Mouse (Mus musculus) gastrocnemius, adult 18-20 months (tissue): ENCODE data around the gene Kcna10. TPM values are rescaled to one million over a fixed set of nuclear protein-coding genes. Genes with fewer than 3 reads are reported as not detected.

ENCODE experiments used
- DNase-seq: peaks from one replicate; pipeline ENCODE4 v3.0.0; 2021; ENCODE audit warnings: low spot score
- total RNA-seq, 2 experiments: library from RNA; stranded (reverse); gene quantifications; 2 replicates each; pipeline ENCODE4 v1.2.3; 2021

The Kcna10 gene
- total RNA-seq, 2 experiments from 2014 or later: not detected

DNA sequence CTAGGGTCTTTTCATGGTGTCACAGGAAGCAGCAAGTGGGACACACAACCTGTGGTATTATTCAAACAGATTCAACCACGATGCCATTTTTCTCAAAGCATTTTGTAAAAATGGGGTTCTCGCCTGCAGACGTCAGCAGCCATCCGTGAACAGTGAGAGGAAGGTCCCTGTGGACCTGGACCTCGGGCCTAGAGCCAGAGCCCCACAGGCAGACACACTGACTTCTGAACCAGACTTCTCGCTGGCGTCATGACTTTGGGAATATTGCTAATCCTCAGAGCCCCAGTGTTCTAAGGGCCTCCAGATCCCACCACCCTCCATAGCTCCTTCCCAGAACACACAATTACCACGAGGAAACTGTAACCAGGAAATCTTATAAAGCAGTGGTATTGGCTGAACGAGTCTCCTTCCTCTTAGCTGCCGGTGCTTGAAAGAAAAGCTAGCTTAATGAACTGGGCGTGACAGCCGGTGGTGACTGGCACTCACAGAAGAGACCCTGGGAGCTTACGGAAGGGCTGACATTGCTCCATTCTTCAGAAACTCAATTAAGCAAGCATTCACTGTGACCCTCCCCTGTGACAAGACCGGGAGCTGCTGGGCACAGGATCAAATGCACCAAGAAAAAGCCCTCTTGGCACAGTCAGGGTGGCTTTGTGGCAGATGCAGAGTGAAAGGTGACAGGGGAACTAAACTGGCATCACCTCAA lies 58.7 kb downstream of the Kcna10 start:
- no peak for DNase-seq

Other genes with a start within 250 kb of the Kcna10 start
- gene Kcna3, start 146.9 kb upstream of the Kcna10 start, total RNA-seq: under 1 TPM in 1 of 2 experiments, not detected in 1; 0.12 TPM
- 1 to 10 TPM; 1.6 to 1.7 TPM for gene Kcna2, start 81.9 kb upstream of the Kcna10 start, total RNA-seq
- not detected for gene Cym, start 38.7 kb downstream of the Kcna10 start, total RNA-seq
- gene A630076J17Rik, start 47.6 kb downstream of the Kcna10 start, total RNA-seq: not detected
- gene Prok1, start 56.7 kb downstream of the Kcna10 start, total RNA-seq: not detected
- 10 to 100 TPM; 57.2 to 58.1 TPM for gene Lamtor5, start 95.8 kb downstream of the Kcna10 start, total RNA-seq
- gene Slc16a4, start 108.2 kb downstream of the Kcna10 start, total RNA-seq: under 1 TPM; 0.09 TPM
- gene Rbm15, start 150.6 kb downstream of the Kcna10 start, total RNA-seq: 10 to 100 TPM; 21.3 to 23.5 TPM